Mouse (Mus musculus): Measurements from ENCODE around the gene Taar1. TPM values are rescaled to one million over a fixed set of nuclear protein-coding genes. Genes with fewer than 3 reads are reported as not detected.

The Taar1 gene
- total RNA-seq, 4 experiments from 2014 or later, result not detected

Other genes with a start within 250 kb of the Taar1 start
- gene Rps12, start 133.1 kb upstream of the Taar1 start, total RNA-seq (2022), result 100 to 1,000 TPM; 283 to 619 (median 405) TPM
- 10 to 100 TPM; 31.3 to 54.2 (median 44.7) TPM for gene Slc18b1, start 123.4 kb upstream of the Taar1 start, total RNA-seq (2022)
- 10 to 100 TPM in 2 of 4 experiments, 1 to 10 TPM in 1, under 1 TPM in 1; 0.74 to 37.9 (median 12.2) TPM for gene Vnn3, start 68.9 kb upstream of the Taar1 start, total RNA-seq (2022)
- gene Vnn1, start 25.7 kb upstream of the Taar1 start, total RNA-seq (2022), result 10 to 100 TPM; 29.6 to 37.3 (median 32.2) TPM
- not detected for gene Taar2, start 18.2 kb downstream of the Taar1 start, total RNA-seq (2022)
- not detected for gene Taar3, start 29.2 kb downstream of the Taar1 start, total RNA-seq (2022)
- gene Taar4, start 40.1 kb downstream of the Taar1 start, total RNA-seq (2022), result not detected
- gene Taar5, start 50.4 kb downstream of the Taar1 start, total RNA-seq (2022), result not detected
- gene Taar6, start 65.3 kb downstream of the Taar1 start, total RNA-seq (2022), result not detected
- gene Taar7a, start 73.1 kb downstream of the Taar1 start, total RNA-seq (2022), result not detected
- not detected for gene Taar7b, start 79.6 kb downstream of the Taar1 start, total RNA-seq (2022)
- gene Taar7d, start 106.9 kb downstream of the Taar1 start, total RNA-seq (2022), result not detected
- gene Taar7e, start 117.3 kb downstream of the Taar1 start, total RNA-seq (2022), result not detected
- gene Taar7f, start 129.2 kb downstream of the Taar1 start, total RNA-seq (2022), result not detected
- gene Taar8a, start 156.1 kb downstream of the Taar1 start, total RNA-seq (2022), result not detected
- gene Taar8b, start 171.9 kb downstream of the Taar1 start, total RNA-seq (2022), result not detected
- not detected for gene Taar8c, start 181.6 kb downstream of the Taar1 start, total RNA-seq (2022)
- not detected for gene Taar9, start 189.2 kb downstream of the Taar1 start, total RNA-seq (2022)
- 100 to 1,000 TPM; 142 to 198 (median 186) TPM for gene Stx7, start 228.9 kb downstream of the Taar1 start, total RNA-seq (2022)